Mouse (Mus musculus) cortical plate, adult 2 months (tissue): ENCODE results near the gene Kif26b. TPM values are rescaled to one million over a fixed set of nuclear protein-coding genes. Genes with fewer than 3 reads are reported as not detected.

ENCODE experiments used
- H3K27ac ChIP-seq: fragments of 200-500 bp; 2 replicates; pipeline ENCODE4 v1.5.1; 2012; ENCODE audit warnings: low read length, control low read depth, inconsistent platforms; ENCODE audit not compliant: insufficient read depth
- H3K4me1 ChIP-seq: fragments of 200-500 bp; 2 replicates; pipeline ENCODE4 v1.6.1; 2011; ENCODE audit warnings: low read length; ENCODE audit not compliant: control insufficient read depth, insufficient read depth
- H3K4me3 ChIP-seq: fragments of 200-500 bp; 2 replicates; pipeline ENCODE4 v1.5.1; 2011; ENCODE audit warnings: mild to moderate bottlenecking, low read length, control low read depth; ENCODE audit not compliant: insufficient read depth
- CTCF ChIP-seq: fragments of 200-500 bp; IDR thresholded peaks from 2 replicates; pipeline ENCODE4 v1.5.1; 2011; ENCODE audit warnings: mild to moderate bottlenecking, control low read depth, low read length; ENCODE audit not compliant: insufficient read depth; ENCODE audit errors: extremely low read depth
- POLR2A ChIP-seq: fragments of 200-500 bp; IDR thresholded peaks from 2 replicates; pipeline ENCODE4 v1.6.1; 2011; ENCODE audit warnings: mild to moderate bottlenecking, low read length, control low read depth; ENCODE audit not compliant: insufficient read depth; ENCODE audit errors: extremely low read depth
- polyA plus RNA-seq: library from polyadenylated mRNA; depleted of rRNA; stranded (reverse); fragments of >200 nt; gene quantifications from 2 replicates; pipeline ENCODE4 v1.2.3, GENCODE M21; 2012

The Kif26b gene
- polyA plus RNA-seq, 1 experiment: 1.9 TPM

GRCm38 (mm10) chr1:178585366-178586020 lies 56.6 kb downstream of the Kif26b start:
- no peak overlapping the region for H3K27ac ChIP-seq
- no peaks in the 10 kb centered on the region for H3K4me1 ChIP-seq
- H3K4me3 ChIP-seq: no peak overlapping the region
- TF ChIP-seq POLR2A (no peak), CTCF (no peak)

GRCm38 (mm10) chr1:178590229-178591171 lies 61.6 kb downstream of the Kif26b start:
- H3K4me3 ChIP-seq: no peak overlapping the region
- no peak overlapping the region for H3K27ac ChIP-seq
- TF ChIP-seq CTCF (no peak), POLR2A (no peak)
- no peaks in the 10 kb centered on the region for H3K4me1 ChIP-seq

GRCm38 (mm10) chr1:178597113-178597512 lies 68.2 kb downstream of the Kif26b start:
- TF ChIP-seq POLR2A: no peak
- TF ChIP-seq CTCF: no peak
- Histone ChIP-seq H3K4me3 (no peak overlapping the region), H3K4me1 (no peaks in the 10 kb centered on the region), H3K27ac (no peak overlapping the region)

- TF ChIP-seq CTCF (no peak), POLR2A (no peak)
These were observed 68.8 kb downstream of the Kif26b start for GRCm38 (mm10) chr1:178597757-178598156.

GRCm38 (mm10) chr1:178600851-178601569 lies 72.1 kb downstream of the Kif26b start:
- Histone ChIP-seq H3K4me1 (no peaks in the 10 kb centered on the region), H3K4me3 (no peak overlapping the region), H3K27ac (no peak overlapping the region)
- TF ChIP-seq POLR2A (no peak), CTCF (no peak)

More at GRCm38 (mm10) chr1:178597757-178598156, 68.8 kb downstream of the Kif26b start:
- Histone ChIP-seq H3K4me3 (no peak overlapping the region), H3K27ac (no peak overlapping the region), H3K4me1 (no peaks in the 10 kb centered on the region)

GRCm38 (mm10) chr1:178609151-178609775 lies 80.3 kb downstream of the Kif26b start:
- Histone ChIP-seq H3K4me3 (no peak overlapping the region), H3K4me1 (no peaks in the 10 kb centered on the region), H3K27ac (no peak overlapping the region)
- TF ChIP-seq CTCF (no peak), POLR2A (no peak)

GRCm38 (mm10) chr1:178611512-178611911 lies 82.6 kb downstream of the Kif26b start:
- Histone ChIP-seq H3K27ac (no peak overlapping the region), H3K4me1 (no peaks in the 10 kb centered on the region), H3K4me3 (0 out of 2 replicates have a peak overlapping the region, but pooled peaks have one; percentile 8)
- no peak for TF ChIP-seq POLR2A
- TF ChIP-seq CTCF: no peak

- TF ChIP-seq CTCF: no peak
- TF ChIP-seq POLR2A: no peak
- Histone ChIP-seq H3K27ac (no peak overlapping the region), H3K4me1 (0 out of 2 replicates have a peak, but pooled peaks cover 1% of the 10 kb centered on the region), H3K4me3 (no peak overlapping the region)
These were observed 92.4 kb downstream of the Kif26b start for GRCm38 (mm10) chr1:178621301-178621700.

- Histone ChIP-seq H3K4me1 (0 out of 2 replicates have a peak, but pooled peaks cover 1% of the 10 kb centered on the region), H3K4me3 (no peak overlapping the region), H3K27ac (no peak overlapping the region)
- no peak for TF ChIP-seq POLR2A
- no peak for TF ChIP-seq CTCF
These were observed 95.0 kb downstream of the Kif26b start for GRCm38 (mm10) chr1:178623889-178624288.
